Mouse (Mus musculus) heart, adult 11 months (tissue): ENCODE data around the gene Sec22a.

ENCODE experiments used
- DNase-seq: peaks from one replicate; pipeline ENCODE4 v3.0.0; 2022

The Sec22a gene

DNA sequence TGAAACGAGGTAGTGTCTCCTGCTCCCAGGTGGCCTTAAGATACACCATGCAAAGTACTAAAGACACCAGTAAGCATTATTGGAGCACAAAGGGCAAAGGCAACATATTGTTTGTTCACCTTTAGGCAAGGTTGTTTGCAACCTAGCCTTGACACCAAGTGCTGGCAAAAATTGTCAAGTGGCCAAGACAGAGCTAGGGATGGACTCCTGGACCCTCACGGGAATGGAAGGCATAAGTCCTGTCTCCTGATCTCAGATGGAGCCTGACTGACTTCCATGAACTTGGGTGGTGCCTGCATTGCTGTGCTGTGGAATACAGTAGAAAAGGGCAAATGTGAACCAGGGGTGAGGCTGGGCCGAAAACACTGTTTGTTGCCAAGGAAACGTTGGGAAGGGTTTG is 54.1 kb downstream of the Sec22a start:
- peak; percentile 79 for DNase-seq

DNA sequence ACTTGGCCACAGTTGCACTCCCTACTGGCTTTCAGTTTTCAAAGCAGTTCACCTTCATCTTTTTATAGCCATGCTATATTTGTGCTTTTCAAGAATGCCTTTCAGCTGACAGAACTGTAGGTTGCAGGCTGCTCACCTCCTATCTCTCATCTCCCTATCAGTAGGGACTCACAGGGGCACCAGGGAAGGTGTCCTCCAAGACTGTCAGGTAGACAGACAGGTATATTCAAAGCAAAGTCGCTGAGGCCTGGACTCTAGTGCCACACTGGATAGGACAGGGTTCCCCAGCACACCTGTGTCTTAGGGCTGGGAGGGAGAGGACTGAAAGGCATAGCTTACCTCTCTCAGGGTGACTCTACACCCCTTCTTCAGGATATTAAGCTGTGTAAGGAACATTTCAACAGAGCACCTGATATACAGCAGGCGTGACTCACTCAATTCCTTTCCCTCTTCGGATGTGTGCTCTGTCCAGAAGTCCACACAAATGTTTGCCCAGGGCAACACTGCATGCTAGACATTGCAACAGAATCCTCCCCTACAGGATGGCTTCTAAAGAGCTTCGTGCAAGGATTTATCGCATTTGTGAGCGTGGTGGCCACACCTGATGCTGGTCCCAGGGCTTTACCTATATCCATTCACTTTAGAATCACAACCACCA is 55.1 kb downstream of the Sec22a start:
- DNase-seq, result peak; percentile 80

DNA sequence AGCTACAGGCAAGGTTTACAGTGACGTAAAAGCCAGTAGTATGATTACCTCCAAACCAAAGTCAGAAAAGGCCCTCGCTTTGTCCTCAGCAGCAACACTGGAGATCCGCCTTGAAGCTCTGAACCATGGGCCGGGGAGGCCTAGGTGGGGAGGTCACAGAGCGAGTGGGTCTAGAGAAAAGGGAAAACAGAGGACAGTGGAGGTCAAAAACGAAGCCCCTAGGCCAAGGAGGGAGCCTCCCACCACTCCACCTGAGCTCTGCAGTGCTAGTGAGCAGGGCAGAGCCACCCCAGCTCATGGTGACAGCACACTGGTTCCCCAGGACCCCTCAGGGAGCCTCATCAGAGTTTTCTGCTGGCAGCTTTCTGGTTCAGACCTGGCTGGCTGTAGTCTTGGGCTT is 55.7 kb downstream of the Sec22a start:
- DNase-seq, result peak; percentile 61

DNA sequence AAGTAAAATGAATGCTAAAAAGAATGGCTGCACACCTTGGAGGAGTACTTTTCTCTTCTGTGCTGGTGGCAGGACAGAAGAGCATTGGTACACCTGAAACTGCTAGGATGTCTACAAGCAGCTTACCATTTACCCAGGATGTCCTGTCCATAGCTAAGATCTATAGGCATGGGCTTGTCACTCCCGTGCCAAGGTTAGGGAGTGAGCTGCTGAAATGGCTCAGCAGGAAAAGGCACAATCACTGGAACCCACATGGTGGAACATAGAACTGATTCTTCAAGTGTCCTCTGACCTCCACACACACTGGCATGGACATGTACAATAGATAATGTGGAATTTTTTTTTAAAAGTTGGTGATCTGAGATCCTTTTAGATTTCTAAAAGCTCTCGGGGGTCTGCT is 56.4 kb downstream of the Sec22a start:
- peak; percentile 73 for DNase-seq

DNA sequence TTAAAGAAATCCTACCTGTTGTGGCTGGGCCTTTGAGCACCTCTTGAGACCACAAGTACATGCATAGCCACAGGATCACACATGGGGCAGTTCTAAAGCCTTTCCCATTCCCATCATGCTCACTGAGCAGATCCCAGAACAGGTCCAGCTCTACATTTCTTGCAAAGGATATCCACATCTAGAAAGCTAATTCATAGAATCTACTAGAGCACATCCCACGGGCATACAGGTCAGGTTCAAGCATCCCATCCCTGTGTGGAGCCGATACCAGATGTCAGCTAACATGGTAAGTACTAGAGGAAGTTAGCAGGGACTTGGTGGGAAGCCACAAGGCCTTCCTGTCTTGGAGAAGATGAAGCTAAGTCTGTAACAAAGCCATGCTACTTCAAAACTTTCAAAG is 57.1 kb downstream of the Sec22a start:
- DNase-seq, result peak; percentile 55

DNA sequence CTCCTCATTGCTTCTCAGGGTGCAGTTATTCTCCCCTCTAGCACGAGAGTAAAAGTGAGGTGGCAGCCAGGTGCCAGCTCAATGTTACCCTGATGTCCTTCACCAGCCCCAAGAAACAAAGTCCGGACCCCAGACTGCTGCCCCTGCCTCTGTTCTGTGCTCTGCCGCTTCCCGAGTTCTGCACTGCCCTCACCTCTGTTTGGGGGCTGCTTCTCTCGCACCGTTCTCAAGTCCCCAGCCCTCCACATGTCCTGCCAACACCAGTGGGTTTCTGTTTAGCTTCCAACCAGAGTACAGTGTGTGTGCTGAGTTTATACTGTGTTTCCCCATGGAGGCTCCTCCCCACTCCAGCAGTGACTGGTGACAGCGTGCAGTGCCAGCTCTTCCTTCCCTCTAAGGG is 58.5 kb downstream of the Sec22a start:
- peak; percentile 74 for DNase-seq

DNA sequence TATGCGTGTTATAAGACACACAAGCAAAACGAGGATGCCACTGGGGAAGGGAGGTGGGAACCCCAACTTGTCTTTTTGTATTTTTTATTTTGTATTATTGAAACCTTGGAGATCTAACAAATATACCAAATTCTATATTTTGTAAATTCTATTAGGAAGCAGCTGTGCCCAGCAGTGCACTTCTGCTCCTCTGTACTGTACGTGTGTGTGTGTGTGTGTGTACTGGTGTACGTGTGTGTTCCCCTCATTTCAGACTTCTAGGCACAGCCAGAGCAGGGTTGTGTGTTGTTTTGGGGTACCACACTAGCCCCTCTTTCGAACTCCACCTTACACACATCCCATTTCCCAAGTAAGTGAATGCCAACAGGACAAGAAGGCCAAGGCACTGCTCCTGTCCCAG is 59.3 kb downstream of the Sec22a start:
- peak; percentile 55 for DNase-seq

DNA sequence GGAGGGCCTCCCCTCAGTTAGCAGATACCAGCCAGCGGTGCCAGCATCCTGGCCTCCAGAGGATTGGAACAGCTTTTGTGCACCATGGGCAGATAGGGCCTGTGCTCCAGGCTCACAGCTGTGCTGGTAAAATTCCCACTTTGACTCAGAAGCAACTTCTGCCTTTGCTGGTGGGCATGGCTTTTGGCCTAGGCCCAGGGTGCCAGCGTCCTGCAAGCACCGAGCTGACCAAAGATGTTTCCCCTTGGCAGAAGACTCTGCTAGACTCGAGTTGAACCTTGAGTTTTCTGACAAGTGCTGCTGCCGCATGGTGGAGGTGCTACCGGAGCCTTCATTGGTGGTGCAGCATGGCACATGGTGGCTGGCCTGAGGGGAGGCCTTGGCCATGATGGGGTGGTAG is 60.0 kb downstream of the Sec22a start:
- DNase-seq, result peak; percentile 88

DNA sequence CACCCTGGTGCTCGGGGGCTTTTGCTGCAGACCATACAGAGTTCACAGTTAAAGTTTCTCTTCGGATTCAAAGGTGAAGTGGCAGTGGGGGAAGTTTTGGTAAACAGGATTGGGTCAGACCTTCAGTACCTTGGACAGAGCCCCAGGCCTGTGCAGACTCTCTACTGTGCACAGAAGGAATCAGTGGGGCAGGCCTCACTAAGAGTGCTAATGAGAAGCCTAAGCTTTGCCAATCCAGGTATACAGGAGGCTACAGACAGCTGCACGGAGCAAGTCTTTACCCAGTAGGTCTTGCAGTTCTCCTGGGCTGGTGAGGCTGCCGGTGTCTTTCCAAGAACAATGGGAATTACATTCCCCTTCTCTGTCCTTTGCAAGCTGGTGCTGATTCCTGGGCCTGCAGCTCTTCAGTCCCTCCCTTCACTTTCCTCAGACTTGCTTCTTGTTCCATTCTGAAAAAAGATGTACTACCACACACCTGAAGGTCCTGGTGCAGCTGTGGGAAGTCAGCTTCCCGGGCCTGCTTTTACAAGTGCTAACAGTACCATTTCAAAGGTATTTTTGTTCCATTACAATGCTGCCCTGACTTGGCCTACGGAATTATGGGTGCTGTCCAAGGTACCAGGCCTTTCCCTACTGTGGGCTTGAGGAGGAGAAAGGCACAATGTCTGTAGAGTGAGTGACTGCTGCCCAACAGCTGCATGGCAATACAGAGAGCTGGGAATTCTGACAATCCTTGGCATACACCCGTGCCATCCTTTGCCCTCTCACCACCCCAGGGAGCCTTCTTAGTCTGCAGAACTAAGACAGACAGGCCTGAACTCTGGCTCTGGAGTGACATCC is 61.1 kb downstream of the Sec22a start:
- DNase-seq, result peak; percentile 60

DNA sequence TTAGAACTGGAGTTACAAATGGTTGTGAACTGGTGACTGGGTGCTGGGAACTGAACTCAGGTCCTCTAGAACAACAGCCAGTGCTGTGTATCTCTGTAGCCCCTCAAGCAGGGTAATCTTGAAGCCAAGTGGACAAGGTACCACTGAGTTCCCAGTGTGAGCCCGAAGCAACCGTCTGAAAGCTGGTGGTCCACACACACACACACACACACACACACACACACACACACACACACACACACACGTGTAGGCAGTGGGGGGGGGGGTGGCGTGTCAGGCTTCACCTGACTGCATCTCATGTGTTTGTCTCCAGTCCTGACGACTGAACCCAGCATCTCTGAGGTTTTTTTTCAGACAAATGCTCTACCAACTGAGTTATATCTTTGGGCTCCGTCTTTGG is 63.6 kb downstream of the Sec22a start:
- DNase-seq, result peak; percentile 51

DNA sequence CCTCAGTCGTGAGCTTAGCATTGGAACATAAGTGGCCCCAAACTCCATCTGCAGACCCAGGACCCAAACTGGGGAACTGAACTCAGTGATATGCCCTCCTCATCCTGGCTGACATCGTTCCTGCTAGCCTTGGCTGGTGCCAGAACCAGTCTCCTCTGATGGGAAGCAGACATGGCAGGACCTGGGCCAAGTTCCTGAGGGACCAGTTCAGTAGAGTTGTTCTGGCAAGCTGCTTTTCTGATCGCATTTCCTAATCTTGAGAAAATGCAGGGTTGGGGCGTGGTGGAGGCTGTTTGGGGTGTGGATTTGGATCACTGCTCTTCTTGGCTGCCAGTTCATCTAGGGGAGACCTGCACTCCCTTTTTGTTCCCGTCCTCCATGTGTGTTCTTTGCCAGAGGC is 65.9 kb downstream of the Sec22a start:
- DNase-seq, result peak; percentile 91

DNA sequence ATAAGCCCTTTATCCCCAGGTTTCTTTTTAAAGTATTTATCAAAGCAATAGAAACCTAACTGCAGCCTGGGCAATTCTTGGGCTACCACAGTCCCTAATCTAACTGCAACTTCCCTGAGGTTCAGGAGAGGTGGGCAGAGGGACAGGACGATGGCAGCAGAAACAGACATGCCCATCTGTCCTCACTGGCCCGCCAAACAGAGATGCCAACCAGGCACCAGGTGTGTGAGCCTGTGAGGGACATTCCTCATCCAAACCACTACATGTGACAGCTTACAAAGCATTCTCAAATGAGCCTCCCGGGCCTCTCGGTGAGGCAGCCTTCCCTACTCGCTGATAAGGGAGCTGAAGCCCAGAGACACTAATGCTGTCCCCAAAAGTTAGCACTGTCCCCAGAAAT is 76.5 kb downstream of the Sec22a start:
- no peak for DNase-seq

DNA sequence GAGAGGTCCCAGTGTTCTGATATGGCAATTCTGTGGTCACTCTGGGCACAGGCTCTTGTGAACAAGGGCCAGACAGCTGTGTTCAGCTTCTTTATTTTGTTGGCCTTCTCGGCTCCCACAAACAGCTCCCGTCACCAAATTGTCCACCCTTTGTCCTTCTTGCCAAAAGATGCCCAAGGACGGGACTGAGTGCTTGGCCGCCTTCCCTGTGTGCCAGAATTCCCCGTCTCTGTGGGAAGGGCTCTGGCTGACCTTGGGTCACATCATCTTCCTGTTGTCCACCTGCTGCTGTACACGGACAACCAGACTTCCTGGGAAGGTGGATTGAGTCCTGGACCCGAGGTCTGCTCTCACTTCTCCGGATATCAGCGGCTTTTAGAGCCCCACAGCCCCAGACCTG is 77.9 kb downstream of the Sec22a start:
- DNase-seq, result no peak

DNA sequence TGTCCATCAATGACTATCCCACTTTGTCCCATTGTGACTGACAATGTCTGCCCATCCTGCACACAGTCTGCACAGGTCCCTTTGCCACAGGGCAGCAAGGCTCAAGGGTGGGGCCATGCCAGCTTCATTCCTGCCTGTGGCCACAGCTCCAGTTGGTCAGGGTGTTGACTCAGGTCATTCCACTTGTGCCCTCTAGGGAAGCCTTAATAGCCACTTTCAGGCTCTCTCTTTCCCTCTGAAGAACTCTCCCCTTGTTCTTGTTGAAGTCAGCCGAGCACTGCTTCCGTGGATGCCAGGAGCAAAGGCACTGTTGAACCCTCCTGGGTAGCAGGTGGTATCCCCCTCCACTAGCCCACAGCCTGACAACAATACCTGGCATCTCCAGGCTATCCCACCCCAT is 81.3 kb downstream of the Sec22a start:
- DNase-seq, result no peak

DNA sequence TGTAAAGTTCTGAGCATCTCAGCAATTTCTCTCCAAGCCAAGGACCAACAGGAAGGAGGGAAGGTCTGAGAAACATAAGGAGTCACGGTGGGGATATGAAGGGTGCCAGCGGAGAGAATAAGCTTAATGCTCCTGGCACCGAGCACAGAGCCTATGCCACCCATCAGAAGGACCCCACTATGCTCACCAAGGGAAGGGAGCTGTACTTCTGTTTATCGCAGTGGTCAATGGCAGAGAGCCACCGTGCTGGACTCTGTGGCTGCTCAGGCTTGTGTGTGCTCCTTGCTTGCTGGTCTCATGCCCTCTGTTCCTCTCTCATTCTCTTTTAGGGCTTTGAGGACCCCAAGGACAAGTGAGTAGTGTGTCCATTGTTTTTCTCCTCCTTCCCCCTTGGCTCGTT is 85.6 kb downstream of the Sec22a start:
- DNase-seq, result no peak

DNA sequence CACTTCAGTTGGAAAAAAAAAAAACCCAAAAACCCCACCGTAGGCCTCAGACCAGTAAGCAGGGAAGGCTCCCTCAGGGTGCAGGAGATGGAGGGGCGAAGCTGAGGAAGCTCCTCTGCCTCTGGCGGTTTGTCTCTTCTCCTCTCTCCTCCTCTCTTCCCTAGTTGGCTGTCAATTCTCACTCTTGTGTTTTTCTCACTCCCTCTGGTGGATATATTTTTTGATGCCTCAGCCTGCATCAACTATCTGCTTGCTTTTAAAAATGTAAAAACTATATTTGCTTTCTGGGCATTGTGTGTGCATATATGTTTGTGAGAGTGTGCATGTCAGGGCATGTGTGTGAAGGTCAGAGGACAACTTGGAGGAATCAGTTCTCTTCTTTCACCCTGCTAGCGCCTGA is 91.3 kb downstream of the Sec22a start:
- DNase-seq, result no peak

DNA sequence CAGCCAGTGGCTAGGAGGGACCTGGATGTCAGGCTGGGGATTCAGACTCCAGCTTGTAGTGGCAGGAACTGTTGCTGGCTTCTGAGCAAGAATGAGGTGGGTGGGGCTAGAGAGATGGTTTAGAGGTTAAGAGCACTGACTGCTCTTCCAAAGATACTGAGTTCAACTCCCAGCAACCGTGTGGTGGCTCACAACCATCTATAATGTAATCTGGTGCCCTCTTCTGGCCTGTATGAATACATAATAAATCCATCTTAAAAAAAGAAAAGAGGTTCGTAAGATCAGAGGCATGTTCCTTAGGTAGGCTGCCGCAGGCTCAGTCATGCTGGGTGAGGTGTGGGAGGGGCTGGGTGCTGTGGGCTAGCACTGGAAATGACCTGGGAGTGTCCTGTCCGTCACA is 92.1 kb downstream of the Sec22a start:
- no peak for DNase-seq

DNA sequence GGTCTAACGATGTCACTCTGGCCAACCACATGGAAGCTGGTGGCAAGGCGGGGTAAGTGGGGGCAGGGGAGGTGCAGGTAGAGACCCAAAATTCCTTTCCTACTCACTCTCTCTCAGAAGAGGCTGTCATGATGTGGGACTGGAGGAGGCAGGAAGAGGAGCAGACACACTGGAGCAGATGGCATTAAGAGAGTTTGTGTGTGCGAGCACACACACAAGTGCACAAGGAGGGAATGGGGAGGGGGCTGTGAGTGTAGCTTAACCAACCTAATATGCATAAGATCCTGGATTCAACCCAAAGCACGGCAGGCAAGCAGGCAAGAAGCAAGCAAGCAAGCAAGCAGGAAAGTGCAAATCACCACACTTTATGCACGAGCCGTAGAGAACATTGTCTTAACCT is 92.8 kb downstream of the Sec22a start:
- DNase-seq, result no peak

DNA sequence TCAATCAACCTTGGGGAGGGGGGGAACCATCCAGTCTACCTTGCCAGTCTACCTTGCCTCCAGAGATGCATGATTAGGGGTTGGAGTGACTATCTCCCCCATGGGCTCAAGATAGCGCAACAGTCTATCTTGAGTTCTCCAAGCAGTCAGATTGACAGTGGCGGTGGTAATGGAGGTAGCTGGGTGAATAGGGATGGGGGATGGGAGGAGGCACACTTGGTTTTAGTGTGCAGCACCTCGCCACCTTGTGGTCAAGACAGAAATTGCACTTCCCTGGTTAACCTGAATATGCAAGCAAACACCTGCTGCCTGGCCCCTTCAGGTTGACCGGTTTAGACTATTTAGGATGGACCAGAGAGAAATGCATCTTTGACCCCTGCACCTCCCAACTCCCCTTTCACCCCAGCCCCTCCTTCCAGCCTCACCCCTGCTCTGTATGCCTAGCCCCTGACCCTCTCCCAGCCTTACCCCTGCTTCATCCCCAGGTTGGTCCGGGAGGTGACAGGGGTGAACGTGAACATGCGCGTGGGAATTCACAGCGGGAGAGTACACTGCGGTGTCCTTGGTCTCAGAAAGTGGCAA is 93.3 kb downstream of the Sec22a start:
- DNase-seq, result peak; percentile 95
